Mouse (Mus musculus): ENCODE data around the gene Osbpl9. TPM values are rescaled to one million over a fixed set of nuclear protein-coding genes. Genes with fewer than 3 reads are reported as not detected.
A peak's percentile ranks its signal among the peaks of the same experiment; 100 is the strongest.

The Osbpl9 gene
- total RNA-seq, 2 experiments from 2014 or later: 91.5 to 112 TPM

- Histone ChIP-seq H3K4me3 (no peak overlapping the region), H3K27ac (no peak overlapping the region)
- no peak for TF ChIP-seq CTCF (IDR thresholded peaks at IDR 0.05)
- DNase-seq: no peak
- intact Hi-C loops (cut with DNase I): no loop called here
Observed at GRCm38 (mm10) chr4:109042739-109043138, 159.3 kb downstream of the Osbpl9 start.

- Histone ChIP-seq H3K27ac (no peak overlapping the region), H3K4me3 (no peak overlapping the region)
- TF ChIP-seq CTCF (IDR thresholded peaks at IDR 0.05): peak; percentile 88
- intact Hi-C loops (cut with DNase I): loop anchor here (5.0 kb wide), 1 partner anchor 164 kb away; no protein-coding TSS in a partner anchor
- DNase-seq: peak; percentile 64
Observed at GRCm38 (mm10) chr4:109036327-109036726, 165.7 kb downstream of the Osbpl9 start.

- DNase-seq: no peak
- no peak for TF ChIP-seq CTCF (IDR thresholded peaks at IDR 0.05)
- H3K4me3 ChIP-seq: no peak overlapping the region
- intact Hi-C loops (cut with DNase I): no loop called here
- H3K27ac ChIP-seq: no peak overlapping the region
Observed at GRCm38 (mm10) chr4:109030266-109030665, 171.8 kb downstream of the Osbpl9 start.

GRCm38 (mm10) chr4:109029857-109030256, 172.2 kb downstream of the Osbpl9 start:
- no peak overlapping the region for H3K27ac ChIP-seq
- no peak overlapping the region for H3K4me3 ChIP-seq
- no peak for TF ChIP-seq CTCF (IDR thresholded peaks at IDR 0.05)
- intact Hi-C loops (cut with DNase I): no loop called here
- DNase-seq: no peak

GRCm38 (mm10) chr4:109026543-109026942, 175.5 kb downstream of the Osbpl9 start:
- DNase-seq: no peak
- intact Hi-C loops (cut with DNase I): no loop called here
- Histone ChIP-seq H3K27ac (no peak overlapping the region), H3K4me3 (no peak overlapping the region)
- TF ChIP-seq CTCF (IDR thresholded peaks at IDR 0.05): no peak

GRCm38 (mm10) chr4:109025061-109025460, 177.0 kb downstream of the Osbpl9 start:
- no peak for TF ChIP-seq CTCF (IDR thresholded peaks at IDR 0.05)
- intact Hi-C loops (cut with DNase I): no loop called here
- Histone ChIP-seq H3K27ac (no peak overlapping the region), H3K4me3 (no peak overlapping the region)
- DNase-seq: no peak

GRCm38 (mm10) chr4:109021976-109022375, 180.1 kb downstream of the Osbpl9 start:
- Histone ChIP-seq H3K27ac (no peak overlapping the region), H3K4me3 (no peak overlapping the region)
- intact Hi-C loops (cut with DNase I): no loop called here
- no peak for TF ChIP-seq CTCF (IDR thresholded peaks at IDR 0.05)
- DNase-seq: no peak

GRCm38 (mm10) chr4:109019301-109019700, 182.8 kb downstream of the Osbpl9 start:
- no peak overlapping the region for H3K4me3 ChIP-seq
- intact Hi-C loops (cut with DNase I): loop anchor here (5.0 kb wide), 1 partner anchor 147 kb away; no protein-coding TSS in a partner anchor
- TF ChIP-seq CTCF (IDR thresholded peaks at IDR 0.05): no peak
- H3K27ac ChIP-seq: no peak overlapping the region
- DNase-seq: no peak

GRCm38 (mm10) chr4:109017441-109017840, 184.6 kb downstream of the Osbpl9 start:
- Histone ChIP-seq H3K27ac (peak overlapping the region; percentile 85), H3K4me3 (peak overlapping the region; percentile 58)
- intact Hi-C loops (cut with DNase I): loop anchor here (5.0 kb wide), 1 partner anchor 145 kb away; no protein-coding TSS in a partner anchor
- DNase-seq: peak; percentile 85
- no peak for TF ChIP-seq CTCF (IDR thresholded peaks at IDR 0.05)

GRCm38 (mm10) chr4:109014091-109014490, 188.0 kb downstream of the Osbpl9 start:
- no peak for TF ChIP-seq CTCF (IDR thresholded peaks at IDR 0.05)
- Histone ChIP-seq H3K27ac (no peak overlapping the region), H3K4me3 (no peak overlapping the region)
- intact Hi-C loops (cut with DNase I): no loop called here
- no peak for DNase-seq

Small RNA genes within 50 kb of the gene (microRNA-seq; reads per million reads assigned to microRNA genes)
- gene Mir761: not detected

Other genes with a start within 250 kb of the Osbpl9 start
- gene Nrd1, start 201.6 kb downstream of the Osbpl9 start, total RNA-seq (2021): 100 to 1,000 TPM; 150 to 175 TPM
- under 1 TPM in 1 of 2 experiments, not detected in 1; 0.15 TPM for gene Calr4, start 32.2 kb upstream of the Osbpl9 start, total RNA-seq (2021)
- gene Eps15, start 78.0 kb upstream of the Osbpl9 start, total RNA-seq (2021): 10 to 100 TPM; 67.6 to 83.7 TPM
- gene Ttc39a, start 204.4 kb upstream of the Osbpl9 start, total RNA-seq (2021): under 1 TPM in 1 of 2 experiments, not detected in 1; 0.15 TPM

All from gastrocnemius, adult 2 months (tissue).